Mouse (Mus musculus) intestine, postnatal 0 days (tissue): ENCODE measurements around the gene Map2k2. TPM values are rescaled to one million over a fixed set of nuclear protein-coding genes. Genes with fewer than 3 reads are reported as not detected.

ENCODE experiments used
- ATAC-seq: fragments of 200-750 bp; cut with Nextera tagmentation; 2 replicates; pipeline ENCODE4 v1.8.0; 2017; ENCODE audit warnings: mild to moderate bottlenecking, moderate TSS enrichment, moderate library complexity
- H3K27ac ChIP-seq: fragments of 300-500 bp; sonication (generic); 2 replicates; pipeline ENCODE4 v1.5.1; 2014; ENCODE audit warnings: mild to moderate bottlenecking, low read depth, low read length, moderate library complexity
- H3K27me3 ChIP-seq: fragments of 300-500 bp; sonication (generic); replicated peaks from 2 replicates; pipeline ENCODE4 v1.6.1; 2014; ENCODE audit warnings: low read length, mixed read lengths; ENCODE audit not compliant: control insufficient read depth, insufficient read depth
- H3K36me3 ChIP-seq: fragments of 300-500 bp; sonication (generic); 2 replicates; pipeline ENCODE4 v1.6.1; 2014; ENCODE audit warnings: mild to moderate bottlenecking, moderate library complexity; ENCODE audit not compliant: control insufficient read depth, insufficient read depth
- H3K4me1 ChIP-seq: fragments of 300-500 bp; sonication (generic); replicated peaks from 2 replicates; pipeline ENCODE4 v1.6.1; 2014; ENCODE audit warnings: antibody characterized with exemption, low read length, mixed read lengths; ENCODE audit not compliant: control insufficient read depth, insufficient read depth
- H3K4me2 ChIP-seq: fragments of 300-500 bp; sonication (generic); replicated peaks from 2 replicates; pipeline ENCODE4 v1.6.1; 2014; ENCODE audit warnings: low read depth, mild to moderate bottlenecking, moderate library complexity
- H3K4me3 ChIP-seq: fragments of 300-500 bp; sonication (generic); 2 replicates; pipeline ENCODE4 v1.5.1; 2014; ENCODE audit warnings: low read depth, low read length
- H3K9ac ChIP-seq: fragments of 300-500 bp; sonication (generic); 2 replicates; pipeline ENCODE4 v1.6.1; 2014; ENCODE audit warnings: mild to moderate bottlenecking, low read depth, low read length
- H3K9me3 ChIP-seq: fragments of 300-500 bp; sonication (generic); 2 replicates; pipeline ENCODE4 v1.6.1; 2016; ENCODE audit warnings: mixed run types; ENCODE audit not compliant: control insufficient read depth
- CTCF ChIP-seq: sonication (generic); IDR thresholded peaks from 2 replicates; pipeline ENCODE4 v1.5.1; 2016; ENCODE audit warnings: low read depth, mild to moderate bottlenecking, control low read depth, antibody characterized with exemption, moderate library complexity
- WGBS: fragments of 180-500 bp; shearing (Covaris S2); extraction: QIAGEN DNeasy Blood & Tissue Kit; methylation state at CpG from one replicate; pipeline ENCODE4 v1.1.7; 2014; 5-methylcytosine and 5-hydroxymethylcytosine counted together
- polyA plus RNA-seq: library from polyadenylated mRNA; unstranded; fragments of >200 nt; fragmentation: Nextera tagmentation; extraction: Ambion mirVana; gene quantifications from 2 replicates; pipeline ENCODE4 v1.2.1, GENCODE M21; 2015

Gene Map2k2
- polyA plus RNA-seq, 1 experiment from 2014 or later: 258 TPM

DNA sequence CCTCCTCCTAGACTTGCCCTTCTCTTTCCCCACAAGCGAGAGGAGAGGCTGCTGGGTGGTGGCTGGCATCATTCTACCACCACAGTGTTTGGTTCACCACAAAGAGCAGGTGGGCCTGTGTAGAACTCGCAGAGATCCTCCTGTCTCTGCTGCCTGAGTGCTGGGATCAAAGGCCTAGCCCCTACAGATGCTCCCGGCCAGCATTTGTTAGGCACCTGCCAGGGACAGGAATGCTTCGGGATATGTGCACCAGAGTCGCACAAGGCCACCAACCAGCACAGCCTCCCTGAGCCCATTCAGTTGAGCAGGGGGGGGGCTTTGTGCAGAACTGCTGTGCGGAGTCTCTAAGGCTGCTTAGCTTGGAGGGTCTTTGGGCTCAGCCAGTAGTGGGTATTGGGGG, 39.6 kb downstream of the Map2k2 start:
- Histone ChIP-seq H3K27me3 (no peaks in the 10 kb centered on the region), H3K4me3 (no peak overlapping the region), H3K9me3 (no peaks in the 10 kb centered on the region), H3K27ac (peak overlapping the region; percentile 91), H3K36me3 (peaks cover 65% of the 10 kb centered on the region), H3K4me2 (peak overlapping the region; percentile 59), H3K4me1 (peaks cover 16% of the 10 kb centered on the region; the same call in 1 of the 2 replicates), H3K9ac (0 out of 2 replicates have a peak overlapping the region, but pooled peaks have one; percentile 31)
- no peak for ATAC-seq
- TF ChIP-seq CTCF: no peak
- WGBS: 72% methylated on average over 6 of the region's 6 CpGs

DNA sequence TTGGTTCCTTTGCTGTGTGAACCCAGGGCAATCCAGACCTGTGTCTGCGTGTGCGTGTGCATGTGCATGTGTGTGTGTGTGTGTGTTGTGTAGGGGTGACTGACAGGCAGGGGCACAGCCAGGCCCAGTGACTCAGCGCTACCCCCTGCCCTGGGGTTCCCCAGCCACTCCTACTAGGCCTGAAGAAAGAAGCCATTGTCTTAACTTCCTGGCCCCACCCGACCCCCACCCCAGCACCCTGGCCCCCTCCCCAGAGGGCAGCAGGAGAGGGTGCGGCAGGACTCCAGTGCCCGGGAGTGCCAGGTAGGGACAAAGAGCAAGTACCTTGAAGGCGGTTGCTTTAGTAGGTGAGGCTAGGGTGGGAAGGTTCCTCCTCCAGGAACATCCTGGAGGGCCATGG, 40.1 kb downstream of the Map2k2 start:
- Histone ChIP-seq H3K4me2 (peak overlapping the region; percentile 59), H3K27ac (peak overlapping the region; percentile 91), H3K9ac (peak overlapping the region; percentile 31; the same call in 1 of the 2 replicates), H3K4me3 (peak overlapping the region; percentile 21), H3K4me1 (peaks cover 12% of the 10 kb centered on the region; the same call in 1 of the 2 replicates), H3K36me3 (peaks cover 68% of the 10 kb centered on the region), H3K9me3 (no peaks in the 10 kb centered on the region), H3K27me3 (no peaks in the 10 kb centered on the region)
- TF ChIP-seq CTCF: no peak
- peak; percentile 70 for ATAC-seq
- WGBS: 43% methylated on average over 7 of the region's 7 CpGs

DNA sequence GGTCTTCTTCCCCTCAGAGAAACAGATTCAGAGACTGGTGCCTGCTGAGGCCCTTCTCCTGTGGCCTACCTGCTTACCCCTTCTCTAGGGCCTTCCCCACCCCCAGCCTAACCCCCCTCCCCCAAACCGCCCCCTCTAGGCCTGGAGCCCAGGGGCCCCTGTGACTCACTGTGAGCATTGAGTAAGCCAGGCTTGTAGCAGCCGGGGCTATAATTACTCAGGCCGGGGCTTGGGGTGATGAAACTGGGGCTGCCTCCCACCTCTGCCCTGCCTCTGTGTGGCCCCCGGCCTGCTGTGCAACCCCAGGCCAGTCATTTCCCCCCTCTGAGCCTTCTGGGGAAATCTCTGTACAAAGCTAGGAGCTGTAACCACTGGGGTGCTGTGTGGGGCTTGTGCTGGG, 40.6 kb downstream of the Map2k2 start:
- peaks cover 7% of the 10 kb centered on the region; the same call in 1 of the 2 replicates for H3K4me1 ChIP-seq
- H3K4me2 ChIP-seq: peak overlapping the region; percentile 59

DNA sequence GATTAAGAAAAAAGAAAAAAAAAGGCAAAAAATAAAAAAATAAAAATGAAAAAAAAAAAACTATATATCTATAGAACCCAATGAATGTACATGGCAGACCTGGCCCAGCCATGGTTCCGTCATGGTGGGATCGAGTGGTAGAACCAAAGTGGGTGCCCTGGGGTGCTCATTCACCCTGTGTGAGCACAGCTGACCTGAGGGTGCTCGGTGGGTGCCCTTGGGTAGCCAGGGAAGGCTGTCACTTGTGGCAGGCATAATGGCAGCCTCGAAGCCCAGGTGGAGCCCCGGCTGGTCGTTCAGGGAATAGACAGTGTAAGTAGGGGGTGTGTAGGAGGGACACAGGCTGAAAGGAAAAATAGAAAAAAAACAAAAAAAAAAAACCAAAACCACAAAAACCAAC, 45.5 kb downstream of the Map2k2 start:
- no peak for ATAC-seq
- 70% methylated on average over 6 of the region's 6 CpGs for WGBS
- no peak for TF ChIP-seq CTCF

More for the DNA sequence above, 40.6 kb downstream of the Map2k2 start:
- ATAC-seq: 0 out of 2 replicates have a peak, but pooled peaks have one; percentile 0
- WGBS: 38% methylated on average over 4 of the region's 4 CpGs
- H3K27ac ChIP-seq: peak overlapping the region; percentile 91
- H3K36me3 ChIP-seq: peaks cover 68% of the 10 kb centered on the region
- H3K27me3 ChIP-seq: no peaks in the 10 kb centered on the region
- H3K4me3 ChIP-seq: peak overlapping the region; percentile 21
- TF ChIP-seq CTCF: no peak
- H3K9me3 ChIP-seq: no peaks in the 10 kb centered on the region
- peak overlapping the region; percentile 31; the same call in 1 of the 2 replicates for H3K9ac ChIP-seq

DNA sequence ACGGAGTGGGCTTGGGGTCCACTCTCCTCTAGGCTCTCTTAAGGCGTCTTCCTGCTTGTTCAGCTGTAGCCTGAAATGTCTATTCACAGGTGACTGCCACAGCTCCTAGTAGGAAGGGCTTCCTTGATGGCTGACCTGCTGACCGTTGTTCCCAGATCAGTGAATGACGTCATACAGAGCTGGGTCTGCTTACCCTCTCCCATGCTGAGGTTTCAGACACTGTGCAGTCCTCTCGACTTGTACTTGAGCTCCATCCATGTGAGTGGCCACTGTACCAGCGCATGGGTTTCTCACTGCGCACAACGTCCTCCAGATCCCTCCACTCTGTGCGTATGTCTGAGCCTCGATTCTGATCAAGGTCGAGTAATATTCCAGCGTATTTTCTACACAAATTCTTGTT, 46.9 kb downstream of the Map2k2 start:
- TF ChIP-seq CTCF: no peak
- H3K27ac ChIP-seq: peak overlapping the region; percentile 11; the same call in 1 of the 2 replicates
- no peaks in the 10 kb centered on the region for H3K27me3 ChIP-seq
- H3K9ac ChIP-seq: no peak overlapping the region
- WGBS: 60% methylated on average over 12 of the region's 12 CpGs
- no peaks in the 10 kb centered on the region for H3K9me3 ChIP-seq
- H3K4me3 ChIP-seq: no peak overlapping the region
- ATAC-seq: peak; percentile 29; the same call in 1 of the 2 replicates
- no peaks in the 10 kb centered on the region for H3K4me1 ChIP-seq
- H3K4me2 ChIP-seq: no peak overlapping the region
- peaks cover 73% of the 10 kb centered on the region for H3K36me3 ChIP-seq

More for the DNA sequence above, 45.5 kb downstream of the Map2k2 start:
- Histone ChIP-seq H3K4me2 (no peak overlapping the region), H3K9ac (no peak overlapping the region), H3K4me1 (0 out of 2 replicates have a peak, but pooled peaks cover 3% of the 10 kb centered on the region), H3K27me3 (no peaks in the 10 kb centered on the region), H3K36me3 (peaks cover 73% of the 10 kb centered on the region), H3K9me3 (no peaks in the 10 kb centered on the region), H3K4me3 (no peak overlapping the region), H3K27ac (no peak overlapping the region)

DNA sequence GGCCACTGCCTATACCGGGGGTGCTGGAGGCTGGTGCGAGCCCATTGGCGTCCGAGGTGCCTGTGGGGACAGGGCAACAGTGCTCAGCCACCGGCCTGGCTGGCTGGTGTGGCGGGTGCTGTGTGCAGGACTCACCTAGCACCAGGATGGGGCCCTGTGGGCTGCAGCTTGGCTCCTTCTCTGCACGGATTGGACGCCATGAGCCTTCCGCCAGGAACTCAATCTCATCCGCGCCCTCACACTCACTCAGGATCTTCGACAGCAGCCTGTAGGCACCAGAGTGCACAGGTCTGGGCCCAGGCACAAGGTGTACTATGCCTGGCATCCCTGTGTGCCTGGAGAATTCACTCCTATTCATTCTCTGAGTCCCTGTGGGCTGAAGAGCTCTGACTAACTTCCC, 48.6 kb downstream of the Map2k2 start:
- TF ChIP-seq CTCF: no peak
- no peak for ATAC-seq
- H3K27me3 ChIP-seq: no peaks in the 10 kb centered on the region
- H3K27ac ChIP-seq: 0 out of 2 replicates have a peak overlapping the region, but pooled peaks have one; percentile 21
- WGBS: 88% methylated on average over 12 of the region's 12 CpGs
- H3K9ac ChIP-seq: no peak overlapping the region
- no peaks in the 10 kb centered on the region for H3K9me3 ChIP-seq
- H3K4me2 ChIP-seq: no peak overlapping the region
- no peaks in the 10 kb centered on the region for H3K4me1 ChIP-seq
- H3K4me3 ChIP-seq: no peak overlapping the region
- H3K36me3 ChIP-seq: peaks cover 69% of the 10 kb centered on the region
